Mouse (Mus musculus) granulocyte monocyte progenitor cell, adult 5-6 weeks (primary cell): ENCODE measurements around the gene Tead3. TPM values are rescaled to one million over a fixed set of nuclear protein-coding genes. Genes with fewer than 3 reads are reported as not detected.
A peak's percentile ranks its signal among the peaks of the same experiment; 100 is the strongest.
"Not testable (repeated sequence)": the region's sequence is repeated elsewhere in the genome, so short reads cannot be mapped to it uniquely, and the experiment has no call there.

Source experiments
- ATAC-seq: replicated peaks from 2 replicates; pipeline ENCODE4 v1.8.0; 2016; ENCODE audit warnings: mild to moderate bottlenecking, moderate TSS enrichment, inconsistent platforms; ENCODE audit not compliant: poor library complexity, severe bottlenecking
- total RNA-seq, 2 experiments: library from RNA; stranded (forward) in 1 of 2; stranded (reverse) in 1 of 2; fragments of 200-712, 200-1000 nt in 1 of 2; fragments of >200 nt in 1 of 2; fragmentation: Nextera tagmentation in 1 of 2; gene quantifications; 2 replicates each; pipeline ENCODE4 v1.2.3; 2014 to 2017

Gene Tead3
- total RNA-seq, 2 experiments from 2014 or later = not detected

DNA sequence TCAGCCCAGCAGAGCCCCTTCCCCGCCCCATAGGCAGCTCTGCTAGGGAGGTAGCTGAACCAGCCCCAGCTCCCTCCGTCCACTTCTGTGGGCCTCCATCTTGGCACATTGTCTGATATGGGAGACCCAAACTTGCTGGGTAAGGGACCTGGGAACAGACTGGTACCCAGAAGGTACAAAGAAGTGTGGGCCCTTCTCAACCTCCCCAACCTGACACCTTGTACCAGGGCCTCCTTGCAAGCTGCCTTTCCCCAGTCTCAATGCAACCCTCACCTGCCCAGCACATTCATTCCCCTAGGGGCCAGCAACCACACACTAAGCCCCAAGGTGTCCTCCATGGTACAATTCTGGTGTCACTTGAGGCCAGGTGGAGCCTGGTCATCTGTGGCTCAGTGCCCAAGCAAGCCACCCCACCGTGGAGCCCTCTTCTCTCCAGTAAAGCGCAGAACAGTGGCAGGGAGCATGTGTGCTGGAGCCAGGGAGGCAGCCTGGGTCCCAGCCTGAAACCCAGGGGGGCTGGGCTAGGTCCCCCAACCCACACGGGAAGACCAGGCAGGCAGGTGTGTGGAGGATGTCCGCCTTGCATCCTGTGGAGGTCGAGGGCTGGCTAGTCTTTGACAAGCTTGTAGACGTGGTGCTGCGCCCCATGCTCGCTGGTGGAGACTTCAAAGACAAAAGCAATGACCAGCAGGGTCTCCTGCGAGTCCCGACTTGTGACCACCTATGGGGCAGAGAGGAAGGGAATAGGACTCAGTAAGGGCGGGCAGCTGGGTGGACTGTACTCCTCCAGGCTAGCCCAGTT lies 18.3 kb downstream of the Tead3 start:
- no peak for ATAC-seq

DNA sequence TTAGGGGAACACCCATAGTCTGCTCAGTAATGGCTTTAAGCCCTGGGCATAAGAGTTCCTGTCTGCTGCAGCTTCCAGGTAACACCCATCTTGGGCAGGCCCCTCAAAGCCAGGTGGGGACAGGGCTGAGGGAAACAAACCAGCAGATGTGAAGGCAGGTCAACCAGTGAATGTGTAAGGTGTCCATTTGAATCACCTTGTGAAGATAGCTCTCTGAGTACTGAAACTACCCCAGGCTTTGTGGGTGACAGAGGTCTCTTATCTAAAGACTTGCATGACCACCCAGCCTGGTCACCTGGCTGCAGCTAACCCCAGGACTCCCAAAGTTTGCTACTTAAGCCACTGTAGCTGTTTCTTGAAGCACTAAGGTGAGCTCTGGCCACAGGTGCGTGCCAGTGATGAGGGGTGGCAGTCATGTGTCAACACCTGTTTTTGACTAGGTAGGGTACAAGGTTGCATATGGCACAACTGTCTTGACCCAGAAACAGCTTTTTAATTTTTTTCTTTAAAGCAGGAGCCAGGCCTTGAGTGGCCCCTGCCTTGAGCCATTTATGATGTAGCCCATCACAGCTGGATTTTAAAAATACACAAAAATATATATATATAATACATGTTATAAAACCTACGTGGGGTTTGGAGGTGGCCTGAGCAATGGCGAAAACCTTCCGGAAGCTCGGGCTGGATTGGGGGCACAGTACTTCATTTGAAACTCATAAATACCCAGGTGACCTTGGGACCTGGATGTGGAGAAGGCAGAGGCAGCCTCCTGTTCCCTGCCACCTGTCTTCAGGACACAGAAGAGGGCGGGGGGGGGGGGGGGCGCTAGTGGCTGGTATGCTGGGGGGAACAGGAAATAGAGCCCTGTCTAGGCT lies 19.1 kb downstream of the Tead3 start:
- no peak for ATAC-seq

DNA sequence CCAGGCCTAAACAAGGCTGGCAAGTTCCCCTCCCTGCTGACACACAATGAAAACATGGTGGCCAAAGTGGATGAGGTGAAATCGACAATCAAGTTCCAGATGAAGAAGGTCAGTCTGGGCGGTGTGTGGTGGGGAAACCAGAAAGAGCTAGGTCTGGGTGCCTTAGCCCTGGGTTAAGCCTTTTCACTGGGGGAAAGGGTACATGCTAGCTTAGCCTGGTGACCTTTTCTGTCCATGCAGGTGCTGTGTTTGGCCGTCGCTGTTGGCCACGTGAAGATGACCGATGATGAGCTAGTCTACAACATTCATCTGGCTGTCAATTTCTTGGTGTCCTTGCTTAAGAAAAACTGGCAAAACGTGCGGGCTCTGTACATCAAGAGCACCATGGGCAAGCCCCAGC lies 20.0 kb downstream of the Tead3 start:
- not testable (repeated sequence) for ATAC-seq

DNA sequence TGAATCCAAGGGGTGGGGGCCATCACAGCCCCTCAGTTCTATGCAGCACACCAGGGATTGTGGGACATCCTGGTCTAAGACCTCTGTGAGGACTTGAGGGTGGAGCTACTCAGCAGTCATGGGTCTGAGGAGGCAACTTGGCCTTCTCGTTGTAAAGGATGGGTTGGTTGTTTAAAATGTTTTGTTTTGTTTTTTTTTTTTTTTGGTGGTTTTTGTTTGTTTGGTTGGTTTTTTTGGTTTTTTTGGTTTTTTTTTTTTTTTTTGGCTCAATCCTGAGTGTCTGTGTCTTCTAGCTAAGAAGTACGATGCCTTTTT lies 20.4 kb downstream of the Tead3 start:
- ATAC-seq = no peak

DNA sequence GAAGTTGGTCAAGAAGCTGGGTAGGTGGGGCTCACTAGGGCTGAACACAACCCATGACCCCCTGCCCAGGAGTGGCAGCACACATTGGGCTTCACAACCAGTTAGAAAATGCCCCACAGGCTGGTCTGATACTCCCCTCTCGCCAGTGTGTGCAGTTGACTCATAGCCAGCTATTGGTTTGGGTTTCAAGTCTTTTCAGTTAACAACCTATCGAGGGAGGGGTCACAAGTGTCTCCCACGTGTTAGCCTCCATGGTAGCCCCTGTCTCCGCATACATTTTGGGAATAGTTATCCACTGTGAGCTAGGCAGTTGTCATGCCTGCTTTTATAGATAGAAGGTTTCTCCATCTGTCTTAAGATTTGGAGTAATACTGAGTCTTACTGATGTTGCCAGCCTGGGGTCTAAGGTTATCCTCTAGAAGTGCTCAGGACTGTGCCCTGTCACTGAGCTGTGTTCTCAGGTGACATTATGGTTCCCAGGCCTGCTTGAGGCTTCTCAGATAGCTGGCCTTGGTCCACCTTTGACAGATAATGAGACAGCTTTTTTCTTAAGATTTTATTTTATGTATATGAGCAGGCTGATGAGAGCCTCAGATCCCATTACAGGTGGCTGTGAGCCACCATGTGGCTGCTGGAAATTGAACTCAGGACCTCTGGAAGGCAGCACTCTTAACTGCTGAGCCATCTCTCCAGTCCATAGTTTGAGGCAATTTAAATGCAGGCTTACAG lies 20.9 kb downstream of the Tead3 start:
- no peak for ATAC-seq

GRCm38 (mm10) chr17:28328946-28329345 lies 21.7 kb downstream of the Tead3 start:
- no peak for ATAC-seq

DNA sequence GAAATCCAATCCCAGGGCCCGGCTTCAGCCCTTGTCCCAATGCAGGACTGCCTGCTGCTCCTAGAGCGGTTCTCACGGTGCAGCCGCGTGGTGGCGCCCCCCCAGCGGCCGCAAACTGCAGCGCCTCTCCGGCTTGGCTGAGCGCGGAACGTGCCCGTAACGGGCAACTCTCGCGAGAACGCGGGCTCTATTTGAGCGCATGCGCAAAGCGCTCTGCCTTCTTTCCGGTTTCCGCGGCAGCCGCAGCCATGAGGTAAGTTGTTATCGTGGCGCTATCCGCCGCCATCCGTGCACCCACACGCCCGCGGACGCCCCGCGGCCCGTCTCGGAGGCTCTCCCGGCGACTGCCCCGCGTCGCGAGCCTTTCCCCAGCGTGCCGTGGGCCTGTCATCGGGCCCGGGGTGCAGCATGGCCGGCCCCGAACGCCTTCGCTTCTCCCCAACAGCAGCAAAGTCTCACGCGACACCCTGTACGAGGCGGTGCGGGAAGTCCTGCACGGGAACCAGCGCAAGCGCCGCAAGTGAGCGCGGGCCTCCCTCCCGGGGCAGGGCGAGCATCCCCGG lies 22.2 kb downstream of the Tead3 start, which contains the start of gene Rpl10a:
Gene Rpl10a, plus strand, starts transcription at position 106 of the 563 bp plus-strand sequence.
- peak; percentile 76 for ATAC-seq

DNA sequence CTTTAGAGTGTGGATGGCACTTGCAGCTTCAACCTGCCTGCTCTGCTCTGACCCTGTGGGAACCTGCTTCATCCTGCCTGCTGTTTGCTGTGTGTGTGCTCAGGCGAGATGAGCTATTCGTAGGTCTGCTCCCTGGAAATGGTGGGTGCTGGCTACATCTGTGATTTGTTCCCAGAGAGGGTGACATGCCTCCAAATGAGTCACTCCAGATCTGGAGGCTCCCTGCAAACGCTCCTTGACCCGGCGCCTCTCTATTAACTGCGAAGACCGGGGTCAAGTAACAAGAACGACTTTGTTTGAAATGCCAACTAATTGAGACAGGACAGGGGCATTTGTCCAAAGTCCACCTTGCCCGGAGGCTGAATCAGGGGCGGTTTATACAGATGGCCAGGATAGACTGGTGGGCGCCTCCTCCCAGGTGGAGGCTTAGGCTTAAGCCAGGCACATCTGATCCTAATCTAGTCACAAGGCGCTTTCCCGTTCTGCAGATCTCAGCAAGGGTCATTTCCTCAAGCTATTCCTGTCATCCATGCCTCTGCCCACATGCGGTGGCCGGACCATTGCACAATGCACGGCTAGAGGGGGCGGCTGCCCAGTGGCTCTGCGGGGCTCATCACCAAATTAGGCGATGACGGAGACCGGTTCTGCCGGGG lies 22.8 kb downstream of the Tead3 start:
- peak; percentile 69 for ATAC-seq

GRCm38 (mm10) chr17:28326951-28327350 lies 23.7 kb downstream of the Tead3 start:
- no peak for ATAC-seq

DNA sequence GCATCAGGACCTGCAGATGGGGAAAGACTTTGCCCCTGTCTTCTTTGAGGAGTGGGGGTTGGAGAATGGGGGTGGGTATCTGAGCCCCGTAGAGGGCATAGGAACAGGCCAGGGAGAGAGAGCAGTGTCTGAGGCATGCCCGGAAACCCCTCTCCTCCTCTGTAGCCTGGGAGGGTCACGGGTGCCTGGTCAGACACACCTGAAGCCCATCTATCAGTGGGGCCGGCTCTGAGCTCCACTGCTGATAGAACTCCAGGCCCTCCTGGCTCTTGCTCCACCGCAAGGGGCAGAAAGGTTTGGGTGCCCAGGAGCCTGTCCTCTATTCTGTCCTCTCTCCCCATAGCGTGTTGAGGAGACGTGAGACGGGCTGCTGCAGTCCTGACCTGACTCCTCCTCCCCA lies 24.9 kb downstream of the Tead3 start:
- no peak for ATAC-seq

GRCm38 (mm10) chr17:28324416-28324815 lies 26.2 kb downstream of the Tead3 start:
- ATAC-seq = not testable (repeated sequence)

GRCm38 (mm10) chr17:28323786-28324185 lies 26.8 kb downstream of the Tead3 start:
- ATAC-seq = no peak

- no peak for ATAC-seq
Measured at GRCm38 (mm10) chr17:28321700-28322099, 28.9 kb downstream of the Tead3 start.

DNA sequence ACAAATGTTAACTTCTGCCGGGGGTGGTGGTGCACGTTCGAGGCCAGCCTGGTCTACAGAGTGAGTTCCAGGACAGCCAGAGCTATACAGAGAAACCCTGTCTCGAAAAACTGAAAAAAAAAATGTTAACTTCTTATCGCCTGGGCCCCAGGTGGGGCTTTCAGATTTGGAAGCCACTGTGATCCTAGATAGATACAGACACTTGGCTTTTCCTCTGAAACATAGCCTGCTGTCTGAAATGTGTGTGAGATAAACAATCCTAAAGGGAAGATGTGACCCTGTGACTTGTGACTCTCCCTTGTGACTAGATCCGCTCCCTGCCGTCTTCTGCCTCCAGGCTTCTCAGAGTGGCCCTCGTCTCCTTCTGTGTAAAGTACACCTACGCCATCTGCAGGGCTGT lies 32.9 kb downstream of the Tead3 start:
- no peak for ATAC-seq

- ATAC-seq = no peak
Measured at GRCm38 (mm10) chr17:28317091-28317490, 33.5 kb downstream of the Tead3 start.

- no peak for ATAC-seq
Measured at GRCm38 (mm10) chr17:28316476-28316875, 34.1 kb downstream of the Tead3 start.

- no peak for ATAC-seq
Measured at GRCm38 (mm10) chr17:28315611-28316160, 34.9 kb downstream of the Tead3 start.

GRCm38 (mm10) chr17:28313880-28314225 lies 36.8 kb downstream of the Tead3 start:
- ATAC-seq = no peak

- peak; percentile 93 for ATAC-seq
Measured at GRCm38 (mm10) chr17:28313212-28313879, 37.3 kb downstream of the Tead3 start, which contains the start of gene Fance. TSS of gene Fance (plus strand) at chr17:28313519.
